Mouse (Mus musculus): ENCODE measurements around the gene Ap4m1. TPM values are rescaled to one million over a fixed set of nuclear protein-coding genes. Genes with fewer than 3 reads are reported as not detected.

Ap4m1 gene
- polyA plus RNA-seq, 1 experiment from 2014 or later, result 33.0 TPM

- Histone ChIP-seq H3K27ac (replicated peaks) (no peak overlapping the region), H3K27me3 (replicated peaks; ENCODE audit: low read depth, poor library complexity, severe bottlenecking) (no peaks in the 10 kb centered on the region), H3K36me3 (replicated peaks) (peaks cover 82% of the 10 kb centered on the region), H3K4me3 (peak overlapping the region; percentile 34; the same call in 1 of the 2 replicates), H3K4me1 (peaks cover 31% of the 10 kb centered on the region), H3K9me3 (no peaks in the 10 kb centered on the region)
- 80% methylated on average over 8 of the region's 8 CpGs for WGBS
- DNase-seq (ENCODE audit: low spot score), result no peak
These were observed 6.2 kb upstream of the Ap4m1 start for GRCm38 (mm10) chr5:138165594-138165993.

GRCm38 (mm10) chr5:138170936-138171561 is 753 bp upstream of the Ap4m1 start:
- Histone ChIP-seq H3K27me3 (replicated peaks; ENCODE audit: low read depth, poor library complexity, severe bottlenecking) (no peaks in the 10 kb centered on the region), H3K9me3 (no peaks in the 10 kb centered on the region), H3K4me3 (peak overlapping the region; percentile 87), H3K36me3 (replicated peaks) (peaks cover 72% of the 10 kb centered on the region), H3K27ac (replicated peaks) (peak overlapping the region; percentile 97), H3K4me1 (peaks cover 23% of the 10 kb centered on the region)
- WGBS, result under 1% methylated on average over 47 of the region's 47 CpGs
- peak; percentile 97 for DNase-seq (ENCODE audit: low spot score)

GRCm38 (mm10) chr5:138173217-138173616 is 1.4 kb downstream of the Ap4m1 start:
- no peaks in the 10 kb centered on the region for H3K9me3 ChIP-seq
- peaks cover 23% of the 10 kb centered on the region for H3K4me1 ChIP-seq
- peak overlapping the region; percentile 87 for H3K4me3 ChIP-seq
- 87% methylated on average over 3 of the region's 3 CpGs for WGBS
- peaks cover 71% of the 10 kb centered on the region for H3K36me3 ChIP-seq (replicated peaks)
- H3K27me3 ChIP-seq (replicated peaks; ENCODE audit: low read depth, poor library complexity, severe bottlenecking), result no peaks in the 10 kb centered on the region
- H3K27ac ChIP-seq (replicated peaks), result no peak overlapping the region; the same call in 1 of the 2 replicates
- DNase-seq (ENCODE audit: low spot score), result no peak

- peaks cover 58% of the 10 kb centered on the region for H3K36me3 ChIP-seq (replicated peaks)
- H3K4me3 ChIP-seq, result peak within 1 kb of the TSS; percentile 82
- peak; percentile 83 for DNase-seq (ENCODE audit: low spot score)
- H3K27me3 ChIP-seq (replicated peaks; ENCODE audit: low read depth, poor library complexity, severe bottlenecking), result no peaks in the 10 kb centered on the region
- H3K27ac ChIP-seq (replicated peaks), result peak within 1 kb of the TSS; percentile 92
- peaks cover 14% of the 10 kb centered on the region for H3K4me1 ChIP-seq
- under 1% methylated on average over 31 of the region's 31 CpGs for WGBS
- H3K9me3 ChIP-seq, result no peaks in the 10 kb centered on the region
These were observed 15.3 kb downstream of the Ap4m1 start, which contains the start of the genes Taf6 and Cnpy4 for GRCm38 (mm10) chr5:138186950-138187638. TSS of gene Taf6 (minus strand) at chr5:138187451. TSS of gene Cnpy4 (plus strand) at chr5:138187485.

GRCm38 (mm10) chr5:138187661-138188306 is 16.0 kb downstream of the Ap4m1 start:
- Histone ChIP-seq H3K4me1 (peaks cover 14% of the 10 kb centered on the region), H3K36me3 (replicated peaks) (peaks cover 58% of the 10 kb centered on the region)
- WGBS, result under 1% methylated on average over 10 of the region's 10 CpGs

GRCm38 (mm10) chr5:138193771-138194727 is 22.2 kb downstream of the Ap4m1 start, which contains the start of gene Mblac1:
TSS of gene Mblac1 (plus strand) at chr5:138194314.
- Histone ChIP-seq H3K4me3 (peak within 1 kb of the TSS; percentile 76), H3K9me3 (no peaks in the 10 kb centered on the region), H3K4me1 (peaks cover 19% of the 10 kb centered on the region), H3K27me3 (replicated peaks; ENCODE audit: low read depth, poor library complexity, severe bottlenecking) (no peaks in the 10 kb centered on the region), H3K36me3 (replicated peaks) (peaks cover 46% of the 10 kb centered on the region), H3K27ac (replicated peaks) (peak within 1 kb of the TSS; percentile 92)
- peak; percentile 85 for DNase-seq (ENCODE audit: low spot score)
- 8% methylated on average over 54 of the region's 54 CpGs for WGBS

More at GRCm38 (mm10) chr5:138187661-138188306, 16.0 kb downstream of the Ap4m1 start:
- Histone ChIP-seq H3K4me3 (peak overlapping the region; percentile 82), H3K9me3 (no peaks in the 10 kb centered on the region), H3K27ac (replicated peaks) (peak overlapping the region; percentile 92), H3K27me3 (replicated peaks; ENCODE audit: low read depth, poor library complexity, severe bottlenecking) (no peaks in the 10 kb centered on the region)
- DNase-seq (ENCODE audit: low spot score), result peak; percentile 72

GRCm38 (mm10) chr5:138194755-138195345 is 23.0 kb downstream of the Ap4m1 start:
- no peaks in the 10 kb centered on the region for H3K9me3 ChIP-seq
- WGBS, result 3% methylated on average over 29 of the region's 29 CpGs
- H3K4me3 ChIP-seq, result peak overlapping the region; percentile 76
- no peaks in the 10 kb centered on the region for H3K27me3 ChIP-seq (replicated peaks; ENCODE audit: low read depth, poor library complexity, severe bottlenecking)
- peaks cover 38% of the 10 kb centered on the region for H3K36me3 ChIP-seq (replicated peaks)
- H3K4me1 ChIP-seq, result peaks cover 19% of the 10 kb centered on the region
- DNase-seq (ENCODE audit: low spot score), result peak; percentile 65
- peak overlapping the region; percentile 92 for H3K27ac ChIP-seq (replicated peaks)

- Histone ChIP-seq H3K36me3 (replicated peaks) (peaks cover 32% of the 10 kb centered on the region), H3K9me3 (no peaks in the 10 kb centered on the region), H3K4me3 (peak overlapping the region; percentile 76), H3K27ac (replicated peaks) (0 out of 2 replicates have a peak overlapping the region, but pooled peaks have one; percentile 92), H3K4me1 (peaks cover 19% of the 10 kb centered on the region), H3K27me3 (replicated peaks; ENCODE audit: low read depth, poor library complexity, severe bottlenecking) (no peaks in the 10 kb centered on the region)
- 82% methylated on average over 7 of the region's 7 CpGs for WGBS
- no peak for DNase-seq (ENCODE audit: low spot score)
These were observed 23.7 kb downstream of the Ap4m1 start for GRCm38 (mm10) chr5:138195463-138195862.

GRCm38 (mm10) chr5:138199576-138199975 is 27.8 kb downstream of the Ap4m1 start:
- H3K27ac ChIP-seq (replicated peaks), result no peak overlapping the region
- WGBS, result 18% methylated on average over 1 of the region's 1 CpGs
- H3K9me3 ChIP-seq, result peaks cover 4% of the 10 kb centered on the region
- no peak for DNase-seq (ENCODE audit: low spot score)
- H3K4me1 ChIP-seq, result peaks cover 10% of the 10 kb centered on the region
- H3K27me3 ChIP-seq (replicated peaks; ENCODE audit: low read depth, poor library complexity, severe bottlenecking), result no peaks in the 10 kb centered on the region
- no peaks in the 10 kb centered on the region for H3K36me3 ChIP-seq (replicated peaks)
- no peak overlapping the region for H3K4me3 ChIP-seq

GRCm38 (mm10) chr5:138202086-138202485 is 30.3 kb downstream of the Ap4m1 start:
- Histone ChIP-seq H3K36me3 (replicated peaks) (no peaks in the 10 kb centered on the region), H3K27me3 (replicated peaks; ENCODE audit: low read depth, poor library complexity, severe bottlenecking) (no peaks in the 10 kb centered on the region), H3K4me1 (no peaks in the 10 kb centered on the region), H3K4me3 (no peak overlapping the region), H3K9me3 (peaks cover 12% of the 10 kb centered on the region), H3K27ac (replicated peaks) (no peak overlapping the region)
- no peak for DNase-seq (ENCODE audit: low spot score)
- WGBS, result 81% methylated on average over 3 of the region's 3 CpGs

GRCm38 (mm10) chr5:138207253-138207652 is 35.5 kb downstream of the Ap4m1 start:
- no peak for DNase-seq (ENCODE audit: low spot score)
- H3K27ac ChIP-seq (replicated peaks), result no peak overlapping the region
- H3K4me3 ChIP-seq, result no peak overlapping the region
- whole genome bisulfite sequencing, result 77% methylated on average over 1 of the region's 1 CpGs
- H3K36me3 ChIP-seq (replicated peaks), result no peaks in the 10 kb centered on the region
- peaks cover 18% of the 10 kb centered on the region for H3K9me3 ChIP-seq
- no peaks in the 10 kb centered on the region for H3K27me3 ChIP-seq (replicated peaks; ENCODE audit: low read depth, poor library complexity, severe bottlenecking)
- H3K4me1 ChIP-seq, result no peaks in the 10 kb centered on the region

Measured in embryonic facial prominence, embryonic 10.5 days (tissue).